Comparison of ENCODE assay signal across 11 mouse cellular contexts in genomic region chr7:123069280-123069679, GRCm38 (mm10). TPM values are rescaled to one million over a fixed set of nuclear protein-coding genes. Genes with fewer than 3 reads are reported as not detected.
A peak's percentile ranks its signal among the peaks of the same experiment; 100 is the strongest.
DNase-seq lines count a peak whose midpoint lies in the region; ATAC-seq and TF ChIP-seq lines count a peak whose summit lies in the region.
"Had no signal": no experiment of that assay in that cellular context is flagged by ENCODE, and none has a peak within 500 bp of the region (broad histone marks: within the 10 kb centered on the region; RNA-seq: fewer than 3 reads in every experiment).

No protein-coding gene starts in this region.

- no peak for TF ChIP-seq CTCF in intestine, postnatal 0 days (IDR thresholded peaks at IDR 0.05; ENCODE audit: low read depth)

- peaks cover 18% of the 10 kb centered on the region for H3K4me1 ChIP-seq in heart, embryonic 10.5 days
- H3K4me1 ChIP-seq in heart, embryonic 14.5 days (ENCODE audit: control insufficient read depth in 2 of 2, insufficient read depth in 2 of 2, low read length in 2 of 2), result peaks cover 6 to 15% of the 10 kb centered on the region in 2 experiments
- peaks cover 20% of the 10 kb centered on the region for H3K4me1 ChIP-seq in midbrain, embryonic 14.5 days (ENCODE audit: control insufficient read depth, insufficient read depth, low read length)
- no peaks in the 10 kb centered on the region for H3K4me1 ChIP-seq in liver, embryonic 11.5 days (replicated peaks; ENCODE audit: control insufficient read depth, insufficient read depth, low read length)
- no peaks in the 10 kb centered on the region for H3K4me1 ChIP-seq in intestine, postnatal 0 days (replicated peaks; ENCODE audit: control insufficient read depth, insufficient read depth, low read length)

- DNase-seq in heart, embryonic 10.5 days (ENCODE audit: low spot score), result no peak
- no peak for DNase-seq in heart, postnatal 14 days
- DNase-seq in adrenal gland, postnatal 14 days, result peak; percentile 59
- DNase-seq in midbrain, embryonic 14.5 days, result peak; percentile 64
- no peak for DNase-seq in liver, embryonic 11.5 days (ENCODE audit: low spot score)
- no peak for DNase-seq in cerebellum, adult 11-12 months
- DNase-seq: thymus, postnatal 36 days had no signal

- 0 out of 2 replicates have a peak overlapping the region, but pooled peaks have one; percentile 1 for H3K4me2 ChIP-seq in heart, embryonic 14.5 days (ENCODE audit: low read length)
- 0 out of 2 replicates have a peak overlapping the region, but pooled peaks have one; percentile 5 for H3K4me2 ChIP-seq in midbrain, embryonic 14.5 days (ENCODE audit: low read length)
- H3K4me2 ChIP-seq in liver, embryonic 11.5 days, result no peak overlapping the region
- H3K4me2 ChIP-seq in intestine, postnatal 0 days (replicated peaks; ENCODE audit: low read depth), result no peak overlapping the region
- H3K4me2 ChIP-seq: lung, embryonic 14.5 days had no signal

- no peak overlapping the region for H3K4me3 ChIP-seq in heart, embryonic 10.5 days
- no peak overlapping the region for H3K4me3 ChIP-seq in heart, embryonic 14.5 days (ENCODE audit: control insufficient read depth in 1 of 2, insufficient read depth in 1 of 2, low read depth in 1 of 2, low read length in 2 of 2)
- H3K4me3 ChIP-seq in midbrain, embryonic 14.5 days (replicated peaks; ENCODE audit: low read depth, low read length), result no peak overlapping the region
- no peak overlapping the region for H3K4me3 ChIP-seq in liver, embryonic 11.5 days (ENCODE audit: low read depth, low read length)
- no peak overlapping the region for H3K4me3 ChIP-seq in intestine, postnatal 0 days (ENCODE audit: low read depth, low read length)

- WGBS in heart, embryonic 10.5 days, result 28% methylated on average over 4 of the region's 4 CpGs
- WGBS in heart, embryonic 14.5 days, result 21% methylated on average over 4 of the region's 4 CpGs
- 6% methylated on average over 4 of the region's 4 CpGs for WGBS in midbrain, embryonic 14.5 days
- 61% methylated on average over 4 of the region's 4 CpGs for WGBS in liver, embryonic 11.5 days
- 55% methylated on average over 4 of the region's 4 CpGs for WGBS in intestine, postnatal 0 days

- no peaks in the 10 kb centered on the region for H3K9me3 ChIP-seq in heart, embryonic 10.5 days
- no peaks in the 10 kb centered on the region for H3K9me3 ChIP-seq in heart, embryonic 14.5 days (ENCODE audit: control insufficient read depth, low read length)
- no peaks in the 10 kb centered on the region for H3K9me3 ChIP-seq in midbrain, embryonic 14.5 days (ENCODE audit: control insufficient read depth, low read length)
- H3K9me3 ChIP-seq in liver, embryonic 11.5 days (ENCODE audit: control insufficient read depth, low read length), result no peaks in the 10 kb centered on the region
- H3K9me3 ChIP-seq in intestine, postnatal 0 days (ENCODE audit: control insufficient read depth), result no peaks in the 10 kb centered on the region

- H3K9ac ChIP-seq in heart, embryonic 14.5 days (ENCODE audit: low read length), result 0 out of 2 replicates have a peak overlapping the region, but pooled peaks have one; percentile 13
- H3K9ac ChIP-seq in midbrain, embryonic 14.5 days (replicated peaks; ENCODE audit: low read length), result no peak overlapping the region
- no peak overlapping the region for H3K9ac ChIP-seq in liver, embryonic 11.5 days (ENCODE audit: low read depth, low read length)
- no peak overlapping the region for H3K9ac ChIP-seq in intestine, postnatal 0 days (ENCODE audit: low read depth, low read length)
- H3K9ac ChIP-seq: lung, embryonic 14.5 days had no signal

- H3K36me3 ChIP-seq in heart, embryonic 10.5 days, result no peaks in the 10 kb centered on the region
- H3K36me3 ChIP-seq in heart, embryonic 14.5 days (ENCODE audit: control insufficient read depth, insufficient read depth, low read length), result no peaks in the 10 kb centered on the region
- H3K36me3 ChIP-seq in midbrain, embryonic 14.5 days (ENCODE audit: control insufficient read depth, insufficient read depth, low read length), result no peaks in the 10 kb centered on the region
- no peaks in the 10 kb centered on the region for H3K36me3 ChIP-seq in liver, embryonic 11.5 days (ENCODE audit: control insufficient read depth, insufficient read depth, low read length)
- H3K36me3 ChIP-seq in intestine, postnatal 0 days (ENCODE audit: control insufficient read depth, insufficient read depth), result no peaks in the 10 kb centered on the region

- intact Hi-C loops in heart, postnatal 14 days (cut with DNase I), result no loop called here

- ATAC-seq in heart, embryonic 14.5 days (ENCODE audit: insufficient number of reproducible peaks, insufficient read depth, low FRiP score, low read depth), result no peak
- ATAC-seq in midbrain, embryonic 14.5 days (ENCODE audit: low FRiP score, low TSS enrichment), result 0 out of 2 replicates have a peak, but pooled peaks have one; percentile 24
- ATAC-seq in liver, embryonic 11.5 days (replicated peaks; ENCODE audit: low FRiP score), result no peak
- no peak for ATAC-seq in intestine, postnatal 0 days
- ATAC-seq: activated CD4-positive, CD25-positive, alpha-beta regulatory T cell, adult 4 months had no signal

- H3K27me3 ChIP-seq in heart, embryonic 10.5 days (ENCODE audit: insufficient read depth, poor library complexity, severe bottlenecking), result no peaks in the 10 kb centered on the region
- no peaks in the 10 kb centered on the region for H3K27me3 ChIP-seq in heart, embryonic 14.5 days (ENCODE audit: control insufficient read depth, insufficient read depth, low read length)
- no peaks in the 10 kb centered on the region for H3K27me3 ChIP-seq in midbrain, embryonic 14.5 days (ENCODE audit: control insufficient read depth, insufficient read depth, low read length)
- H3K27me3 ChIP-seq in liver, embryonic 11.5 days (replicated peaks; ENCODE audit: control insufficient read depth, insufficient read depth, low read length), result no peaks in the 10 kb centered on the region
- H3K27me3 ChIP-seq in intestine, postnatal 0 days (replicated peaks; ENCODE audit: control insufficient read depth, insufficient read depth, low read length), result no peaks in the 10 kb centered on the region

- H3K27ac ChIP-seq in heart, embryonic 10.5 days, result peak overlapping the region; percentile 36; the same call in 1 of the 2 replicates
- H3K27ac ChIP-seq in heart, embryonic 14.5 days (replicated peaks in 1 of 2; ENCODE audit: control insufficient read depth in 1 of 2, insufficient read depth in 1 of 2, low read depth in 2 of 2, low read length in 2 of 2), result peak overlapping the region; percentile 41 to 60; a peak in 3 of 4 replicates
- peak overlapping the region; percentile 87 for H3K27ac ChIP-seq in midbrain, embryonic 14.5 days (replicated peaks; ENCODE audit: low read depth, low read length)
- no peak overlapping the region for H3K27ac ChIP-seq in liver, embryonic 11.5 days (ENCODE audit: low read depth, low read length)
- no peak overlapping the region for H3K27ac ChIP-seq in intestine, postnatal 0 days (ENCODE audit: low read depth, low read length)

RNA-seq across cellular contexts. Expression of gene Tnrc6a, which starts 54.4 kb away (rescaled TPM):
- 39.9 and 51.2 TPM in 2 replicates for polyA plus RNA-seq in heart, embryonic 10.5 days (2016; fragmentation: Nextera tagmentation; extraction: Ambion mirVana)
- 10 to 100 TPM; 42.7 to 45.6 TPM for total RNA-seq in heart, postnatal 14 days (2021)
- 57.5 and 68.3 TPM in 2 replicates for total RNA-seq in adrenal gland, postnatal 14 days (2021)
- polyA plus RNA-seq in heart, embryonic 14.5 days (2014; fragmentation: Nextera tagmentation; extraction: Ambion mirVana), result 34.1 and 36.0 TPM in 2 replicates
- polyA plus RNA-seq in midbrain, embryonic 14.5 days (2014; fragmentation: Nextera tagmentation; extraction: Ambion mirVana), result 50.0 and 59.4 TPM in 2 replicates
- polyA plus RNA-seq in liver, embryonic 11.5 days (2014; fragmentation: Nextera tagmentation; extraction: Ambion mirVana), result 36.4 and 41.1 TPM in 2 replicates
- polyA plus RNA-seq in intestine, postnatal 0 days (2015; fragmentation: Nextera tagmentation; extraction: Ambion mirVana), result 42.0 and 55.0 TPM in 2 replicates

Comparison
In these comparisons a context has a peak if more than half of its experiments do, and no peak if none do; other contexts are left out.
1. DNase-seq: peak in adrenal gland, postnatal 14 days (single experiment) and midbrain, embryonic 14.5 days (single experiment); none in heart, embryonic 10.5 days (single experiment), heart, postnatal 14 days (0 of 2), liver, embryonic 11.5 days (single experiment) and cerebellum, adult 11-12 months (single experiment).
2. H3K27ac ChIP-seq: peak in heart, embryonic 10.5 days (single experiment), heart, embryonic 14.5 days (2 of 2) and midbrain, embryonic 14.5 days (single experiment); none in liver, embryonic 11.5 days (single experiment) and intestine, postnatal 0 days (single experiment).
3. H3K4me2 ChIP-seq: peak in heart, embryonic 14.5 days (single experiment) and midbrain, embryonic 14.5 days (single experiment); none in liver, embryonic 11.5 days (single experiment) and intestine, postnatal 0 days (single experiment).